Mouse (Mus musculus): ENCODE data around the gene Sumo3.

GRCm38 (mm10) chr10:77647901-77648300 is 42.0 kb downstream of the Sumo3 start:
- TF ChIP-seq CTCF (IDR thresholded peaks at IDR 0.05; ENCODE audit: extremely low read depth, insufficient read depth, insufficient read length, insufficient replicate concordance) (no peak), POLR2A (IDR thresholded peaks at IDR 0.05; ENCODE audit: low read depth, low read length) (no peak)

All from spleen, adult 2 months (tissue).